In genomic region chr2:30132801-30133612, GRCm38 (mm10) we compare ENCODE assay signal across 8 mouse cellular contexts. TPM values are rescaled to one million over a fixed set of nuclear protein-coding genes. Genes with fewer than 3 reads are reported as not detected.
DNase-seq lines count a peak whose midpoint lies in the region; ATAC-seq and TF ChIP-seq lines count a peak whose summit lies in the region.

No protein-coding gene starts in this region.

- POLR2A ChIA-PET in Patski (lab: Charles Lee): interaction anchor here (0.9 to 4.1 kb wide), 4 partner anchors 9 to 70 kb away, joined by 3 to 18 read pairs (median 10); partner anchors contain the start of gene Zer1

- peak; percentile 1 for ATAC-seq in CD4-positive, CD25-positive, alpha-beta regulatory T cell, adult 4 months
- ATAC-seq in Patski: peak; percentile 44
- no peak for ATAC-seq in forebrain, postnatal 0 days
- ATAC-seq in intestine, postnatal 0 days: peak; percentile 74
- no peak for ATAC-seq in stomach, embryonic 14.5 days (ENCODE audit: insufficient number of reproducible peaks, insufficient read depth, low FRiP score, low read depth)

- H3K27me3 ChIP-seq in Patski: no peaks in the 10 kb centered on the region
- H3K27me3 ChIP-seq in forebrain, postnatal 0 days (ENCODE audit: insufficient read depth, low read length): no peaks in the 10 kb centered on the region
- no peaks in the 10 kb centered on the region for H3K27me3 ChIP-seq in intestine, postnatal 0 days (replicated peaks; ENCODE audit: control insufficient read depth, insufficient read depth, low read length)
- H3K27me3 ChIP-seq in stomach, embryonic 14.5 days (ENCODE audit: control insufficient read depth, insufficient read depth, low read length): no peaks in the 10 kb centered on the region

- peak overlapping the region; percentile 88 for H3K4me3 ChIP-seq in forebrain, postnatal 0 days (ENCODE audit: low read depth, low read length)
- H3K4me3 ChIP-seq in intestine, postnatal 0 days (ENCODE audit: low read depth, low read length): peak overlapping the region; percentile 87
- H3K4me3 ChIP-seq in lung, adult 2 months (replicated peaks; ENCODE audit: extremely low read depth, low read depth, low read length): peak overlapping the region; percentile 38
- H3K4me3 ChIP-seq in stomach, embryonic 14.5 days (ENCODE audit: low read depth, low read length): peak overlapping the region; percentile 86

- peaks cover 21% of the 10 kb centered on the region for H3K4me1 ChIP-seq in forebrain, postnatal 0 days (ENCODE audit: insufficient read depth)
- H3K4me1 ChIP-seq in intestine, postnatal 0 days (replicated peaks; ENCODE audit: control insufficient read depth, insufficient read depth, low read length): no peaks in the 10 kb centered on the region
- H3K4me1 ChIP-seq in lung, adult 2 months (ENCODE audit: control insufficient read depth, insufficient read depth, low read length): 0 out of 2 replicates have a peak, but pooled peaks cover 6% of the 10 kb centered on the region
- H3K4me1 ChIP-seq in stomach, embryonic 14.5 days (ENCODE audit: control insufficient read depth, insufficient read depth, low read length): peaks cover 17% of the 10 kb centered on the region

- in situ Hi-C loops in Patski (cut with MboI; ENCODE audit: low pct_unique_long_range_greater_than_20kb): no loop called here

- H3K36me3 ChIP-seq in forebrain, postnatal 0 days (ENCODE audit: insufficient read depth): peaks cover 9% of the 10 kb centered on the region
- H3K36me3 ChIP-seq in intestine, postnatal 0 days (ENCODE audit: control insufficient read depth, insufficient read depth): peaks cover 15% of the 10 kb centered on the region; the same call in 1 of the 2 replicates
- H3K36me3 ChIP-seq in stomach, embryonic 14.5 days (ENCODE audit: control insufficient read depth, insufficient read depth, low read length): peaks cover 6% of the 10 kb centered on the region; the same call in 1 of the 2 replicates

- H3K9me3 ChIP-seq in forebrain, postnatal 0 days (ENCODE audit: low read length): no peaks in the 10 kb centered on the region
- H3K9me3 ChIP-seq in intestine, postnatal 0 days (ENCODE audit: control insufficient read depth): no peaks in the 10 kb centered on the region
- no peaks in the 10 kb centered on the region for H3K9me3 ChIP-seq in stomach, embryonic 14.5 days (ENCODE audit: control insufficient read depth, low read depth, low read length)

- peak overlapping the region; percentile 30; the same call in 1 of the 2 replicates for H3K27ac ChIP-seq in forebrain, postnatal 0 days (ENCODE audit: low read depth, low read length)
- peak overlapping the region; percentile 93 for H3K27ac ChIP-seq in intestine, postnatal 0 days (ENCODE audit: low read depth, low read length)
- H3K27ac ChIP-seq in stomach, embryonic 14.5 days (ENCODE audit: low read length): peak overlapping the region; percentile 81

- peak overlapping the region; percentile 88 for H3K4me2 ChIP-seq in forebrain, postnatal 0 days (ENCODE audit: low read depth)
- H3K4me2 ChIP-seq in intestine, postnatal 0 days (replicated peaks; ENCODE audit: low read depth): peak overlapping the region; percentile 83
- peak overlapping the region; percentile 83 for H3K4me2 ChIP-seq in stomach, embryonic 14.5 days (replicated peaks; ENCODE audit: low read depth, low read length)

- CTCF ChIA-PET in Patski (lab: Charles Lee): interaction anchor here (1.4 to 2.6 kb wide), 4 partner anchors 11 to 29 kb away, joined by 3 to 8 read pairs (median 5); no protein-coding TSS in a partner anchor

- TF ChIP-seq POLR2A in lung, adult 2 months (IDR thresholded peaks at IDR 0.05; ENCODE audit: borderline replicate concordance, extremely low read depth, low read depth, low read length): no peak

- H3K9ac ChIP-seq in forebrain, postnatal 0 days: peak overlapping the region; percentile 77
- H3K9ac ChIP-seq in intestine, postnatal 0 days (ENCODE audit: low read depth, low read length): peak overlapping the region; percentile 53
- peak overlapping the region; percentile 71 for H3K9ac ChIP-seq in stomach, embryonic 14.5 days (replicated peaks; ENCODE audit: low read depth, low read length)

- WGBS in forebrain, postnatal 0 days: 19% methylated on average over 16 of the region's 16 CpGs
- WGBS in intestine, postnatal 0 days: 5% methylated on average over 16 of the region's 16 CpGs
- WGBS in lung, adult 2 months: 15% methylated on average over 16 of the region's 16 CpGs
- WGBS in stomach, embryonic 14.5 days: 19% methylated on average over 16 of the region's 16 CpGs

- no peak for TF ChIP-seq CTCF in Patski (IDR thresholded peaks at IDR 0.05)
- TF ChIP-seq CTCF in forebrain, postnatal 0 days (IDR thresholded peaks at IDR 0.05; ENCODE audit: low read depth): no peak
- no peak for TF ChIP-seq CTCF in intestine, postnatal 0 days (IDR thresholded peaks at IDR 0.05; ENCODE audit: low read depth)
- no peak for TF ChIP-seq CTCF in lung, adult 2 months (IDR thresholded peaks at IDR 0.05; ENCODE audit: insufficient read depth, low read length)

- DNase-seq in Patski (ENCODE audit: low read depth, low spot score): no peak
- DNase-seq in forebrain, postnatal 0 days: no peak
- peak; percentile 23 for DNase-seq in lung, adult 2 months
- no peak for DNase-seq in layer of hippocampus, adult 9-11 months
- no peak for DNase-seq in spleen, postnatal 14 days (ENCODE audit: low spot score in 2 of 2)

RNA-seq across cellular contexts. Expression of gene Tbc1d13, which starts 0.5 kb away (rescaled TPM):
- 10 to 100 TPM; 10.9 to 11.3 TPM for polyA plus RNA-seq in CD4-positive, CD25-positive, alpha-beta regulatory T cell, adult 4 months (2017; shearing (Covaris generic))
- polyA plus RNA-seq in Patski (2021): 37.9 TPM
- total RNA-seq in forebrain, postnatal 0 days (2014; rRNA removed): 116 and 135 TPM in 2 replicates
- polyA plus RNA-seq in forebrain, postnatal 0 days (2015; fragmentation: Nextera tagmentation; extraction: Ambion mirVana): 5.0 and 8.3 TPM in 2 replicates
- 5.3 and 8.5 TPM in 2 replicates for polyA plus RNA-seq in intestine, postnatal 0 days (2015; fragmentation: Nextera tagmentation; extraction: Ambion mirVana)
- polyA plus RNA-seq in lung, adult 2 months (2012; rRNA removed): 43.3 and 56.6 TPM in 2 replicates
- polyA plus RNA-seq in stomach, embryonic 14.5 days (2014; fragmentation: Nextera tagmentation; extraction: Ambion mirVana): 12.0 and 12.4 TPM in 2 replicates

RNA-seq across cellular contexts. Expression of gene Zer1, which starts 8.6 kb away (rescaled TPM):
- 10 to 100 TPM; 18.5 to 25.5 TPM for polyA plus RNA-seq in CD4-positive, CD25-positive, alpha-beta regulatory T cell, adult 4 months (2017; shearing (Covaris generic))
- polyA plus RNA-seq in Patski (2021): 26.5 TPM
- 51.9 and 70.2 TPM in 2 replicates for total RNA-seq in forebrain, postnatal 0 days (2014; rRNA removed)
- 5.4 and 10.3 TPM in 2 replicates for polyA plus RNA-seq in forebrain, postnatal 0 days (2015; fragmentation: Nextera tagmentation; extraction: Ambion mirVana)
- polyA plus RNA-seq in intestine, postnatal 0 days (2015; fragmentation: Nextera tagmentation; extraction: Ambion mirVana): 2.6 and 2.8 TPM in 2 replicates
- 52.0 and 56.6 TPM in 2 replicates for polyA plus RNA-seq in lung, adult 2 months (2012; rRNA removed)
- 11.3 and 13.6 TPM in 2 replicates for polyA plus RNA-seq in stomach, embryonic 14.5 days (2014; fragmentation: Nextera tagmentation; extraction: Ambion mirVana)

RNA-seq across cellular contexts. Expression of gene Endog, which starts 38.3 kb away (rescaled TPM):
- 1 to 10 TPM; 1.3 to 2.5 TPM for polyA plus RNA-seq in CD4-positive, CD25-positive, alpha-beta regulatory T cell, adult 4 months (2017; shearing (Covaris generic))
- 19.2 TPM for polyA plus RNA-seq in Patski (2021)
- 31.8 and 37.1 TPM in 2 replicates for total RNA-seq in forebrain, postnatal 0 days (2014; rRNA removed)
- 29.0 and 31.1 TPM in 2 replicates for polyA plus RNA-seq in forebrain, postnatal 0 days (2015; fragmentation: Nextera tagmentation; extraction: Ambion mirVana)
- 56.3 and 59.3 TPM in 2 replicates for polyA plus RNA-seq in intestine, postnatal 0 days (2015; fragmentation: Nextera tagmentation; extraction: Ambion mirVana)
- polyA plus RNA-seq in lung, adult 2 months (2012; rRNA removed): 58.1 and 87.9 TPM in 2 replicates
- 21.9 and 24.8 TPM in 2 replicates for polyA plus RNA-seq in stomach, embryonic 14.5 days (2014; fragmentation: Nextera tagmentation; extraction: Ambion mirVana)

RNA-seq across cellular contexts. Expression of gene Zdhhc12, which starts 39.6 kb away (rescaled TPM):
- 10 to 100 TPM; 32.3 to 44.9 TPM for polyA plus RNA-seq in CD4-positive, CD25-positive, alpha-beta regulatory T cell, adult 4 months (2017; shearing (Covaris generic))
- polyA plus RNA-seq in Patski (2021): 29.6 TPM
- 19.5 and 25.7 TPM in 2 replicates for total RNA-seq in forebrain, postnatal 0 days (2014; rRNA removed)
- 20.8 and 23.3 TPM in 2 replicates for polyA plus RNA-seq in forebrain, postnatal 0 days (2015; fragmentation: Nextera tagmentation; extraction: Ambion mirVana)
- 90.9 and 91.3 TPM in 2 replicates for polyA plus RNA-seq in intestine, postnatal 0 days (2015; fragmentation: Nextera tagmentation; extraction: Ambion mirVana)
- polyA plus RNA-seq in lung, adult 2 months (2012; rRNA removed): 63.0 and 65.3 TPM in 2 replicates
- 44.1 and 45.2 TPM in 2 replicates for polyA plus RNA-seq in stomach, embryonic 14.5 days (2014; fragmentation: Nextera tagmentation; extraction: Ambion mirVana)

RNA-seq across cellular contexts. Expression of gene Spout1, which starts 45.3 kb away (rescaled TPM):
- polyA plus RNA-seq in CD4-positive, CD25-positive, alpha-beta regulatory T cell, adult 4 months (2017; shearing (Covaris generic)): 10 to 100 TPM; 30.2 to 50.9 TPM
- polyA plus RNA-seq in Patski (2021): 31.6 TPM
- 36.1 and 40.1 TPM in 2 replicates for total RNA-seq in forebrain, postnatal 0 days (2014; rRNA removed)
- 50.3 and 53.5 TPM in 2 replicates for polyA plus RNA-seq in forebrain, postnatal 0 days (2015; fragmentation: Nextera tagmentation; extraction: Ambion mirVana)
- polyA plus RNA-seq in intestine, postnatal 0 days (2015; fragmentation: Nextera tagmentation; extraction: Ambion mirVana): 17.3 and 18.7 TPM in 2 replicates
- polyA plus RNA-seq in lung, adult 2 months (2012; rRNA removed): 18.3 and 18.8 TPM in 2 replicates
- 63.6 and 64.6 TPM in 2 replicates for polyA plus RNA-seq in stomach, embryonic 14.5 days (2014; fragmentation: Nextera tagmentation; extraction: Ambion mirVana)

Comparison
In these comparisons a context has a peak if more than half of its experiments do, and no peak if none do; other contexts are left out.
1. ATAC-seq: peak in CD4-positive, CD25-positive, alpha-beta regulatory T cell, adult 4 months (single experiment), Patski (single experiment) and intestine, postnatal 0 days (single experiment); none in forebrain, postnatal 0 days (single experiment) and stomach, embryonic 14.5 days (single experiment).
2. H3K27ac ChIP-seq: peak in every context shown above with its lines; median percentile 93 in intestine, postnatal 0 days; 81 in stomach, embryonic 14.5 days; 30 in forebrain, postnatal 0 days.
3. H3K4me3 ChIP-seq: peak in every context shown above with its lines; median percentile 88 in forebrain, postnatal 0 days; 87 in intestine, postnatal 0 days; 86 in stomach, embryonic 14.5 days; 38 in lung, adult 2 months.
4. Peak in every context shown above with its lines, with median percentiles within 50 percentile points of each other: H3K4me2 ChIP-seq and H3K9ac ChIP-seq.